Comparison of ENCODE assay signal across 9 mouse cellular contexts in the genomic region with DNA sequence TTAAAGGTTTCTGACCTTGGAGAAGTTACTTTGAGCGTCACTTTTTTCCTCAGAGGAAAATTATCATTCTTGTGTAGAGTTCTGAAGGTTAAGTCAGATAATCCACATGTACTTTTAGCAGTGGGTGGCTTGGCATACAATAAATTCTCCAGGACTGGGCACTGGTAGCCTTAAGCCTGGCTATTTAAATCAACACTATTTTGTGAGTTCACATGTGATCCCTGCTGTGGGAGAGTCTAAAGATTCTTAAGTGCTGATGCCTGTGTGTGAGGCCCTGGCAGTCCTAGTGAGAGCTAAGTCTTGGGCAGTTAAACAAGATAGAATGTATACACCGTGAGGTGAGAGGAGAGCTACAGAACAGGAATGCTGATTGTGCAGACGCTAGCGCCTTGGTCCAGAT. TPM values are rescaled to one million over a fixed set of nuclear protein-coding genes. Genes with fewer than 3 reads are reported as not detected.
DNase-seq lines count a peak whose midpoint lies in the region; ATAC-seq lines count a peak whose summit lies in the region.
"Had no signal": no experiment of that assay in that cellular context is flagged by ENCODE, and none has a peak within 500 bp of the region (broad histone marks: within the 10 kb centered on the region; RNA-seq: fewer than 3 reads in every experiment).

No protein-coding gene starts in this region.

- ATAC-seq in kidney, embryonic 14.5 days (ENCODE audit: low FRiP score, low TSS enrichment) = no peak
- ATAC-seq in hindbrain, embryonic 13.5 days (ENCODE audit: low FRiP score) = no peak
- ATAC-seq in midbrain, embryonic 14.5 days (ENCODE audit: low FRiP score, low TSS enrichment) = no peak

- WGBS in kidney, embryonic 14.5 days = 32% methylated on average over 4 of the region's 4 CpGs
- WGBS in hindbrain, embryonic 13.5 days = 54% methylated on average over 4 of the region's 4 CpGs
- 38% methylated on average over 4 of the region's 4 CpGs for WGBS in midbrain, embryonic 14.5 days

- no peaks in the 10 kb centered on the region for H3K36me3 ChIP-seq in kidney, embryonic 14.5 days (ENCODE audit: control insufficient read depth, insufficient read depth, low read length)
- no peaks in the 10 kb centered on the region for H3K36me3 ChIP-seq in hindbrain, embryonic 13.5 days
- H3K36me3 ChIP-seq in midbrain, embryonic 14.5 days (ENCODE audit: control insufficient read depth, insufficient read depth, low read length) = no peaks in the 10 kb centered on the region

- H3K4me1 ChIP-seq in kidney, embryonic 14.5 days (ENCODE audit: control insufficient read depth, insufficient read depth, low read length) = peaks cover 21% of the 10 kb centered on the region
- peaks cover 9% of the 10 kb centered on the region for H3K4me1 ChIP-seq in brown adipose tissue, adult 24 weeks (ENCODE audit: control insufficient read depth, insufficient read depth, insufficient read length, low read length)
- peaks cover 38% of the 10 kb centered on the region for H3K4me1 ChIP-seq in hindbrain, embryonic 13.5 days (replicated peaks)
- H3K4me1 ChIP-seq in midbrain, embryonic 14.5 days (ENCODE audit: control insufficient read depth, insufficient read depth, low read length) = peaks cover 23% of the 10 kb centered on the region

- DNase-seq in kidney, postnatal 10 days = no peak
- peak; percentile 8 for DNase-seq in midbrain, embryonic 14.5 days
- DNase-seq in retina, postnatal 1 day = no peak
- no peak for DNase-seq in right cerebral cortex, postnatal 14 days
- DNase-seq in cerebellum, adult 8-10 months = no peak
- DNase-seq: thymus, postnatal 14 days had no signal

- H3K27me3 ChIP-seq in kidney, embryonic 14.5 days (ENCODE audit: control insufficient read depth, insufficient read depth, low read length) = no peaks in the 10 kb centered on the region
- H3K27me3 ChIP-seq in hindbrain, embryonic 13.5 days = no peaks in the 10 kb centered on the region
- no peaks in the 10 kb centered on the region for H3K27me3 ChIP-seq in midbrain, embryonic 14.5 days (ENCODE audit: control insufficient read depth, insufficient read depth, low read length)

- peak overlapping the region; percentile 83 for H3K4me2 ChIP-seq in kidney, embryonic 14.5 days (replicated peaks; ENCODE audit: low read depth, low read length)
- H3K4me2 ChIP-seq in hindbrain, embryonic 13.5 days = peak overlapping the region; percentile 74
- peak overlapping the region; percentile 68 for H3K4me2 ChIP-seq in midbrain, embryonic 14.5 days (ENCODE audit: low read length)

- no peak overlapping the region for H3K27ac ChIP-seq in kidney, embryonic 14.5 days (ENCODE audit: low read depth, low read length)
- H3K27ac ChIP-seq in brown adipose tissue, adult 24 weeks (replicated peaks; ENCODE audit: low read depth, low read length) = peak overlapping the region; percentile 19; the same call in 1 of the 2 replicates
- no peak overlapping the region for H3K27ac ChIP-seq in hindbrain, embryonic 13.5 days
- H3K27ac ChIP-seq in midbrain, embryonic 14.5 days (replicated peaks; ENCODE audit: low read depth, low read length) = no peak overlapping the region

- no peaks in the 10 kb centered on the region for H3K9me3 ChIP-seq in kidney, embryonic 14.5 days (ENCODE audit: control insufficient read depth, low read length)
- H3K9me3 ChIP-seq in hindbrain, embryonic 13.5 days = no peaks in the 10 kb centered on the region
- no peaks in the 10 kb centered on the region for H3K9me3 ChIP-seq in midbrain, embryonic 14.5 days (ENCODE audit: control insufficient read depth, low read length)

- peak overlapping the region; percentile 97; the same call in 1 of the 2 replicates for H3K9ac ChIP-seq in kidney, embryonic 14.5 days (ENCODE audit: low read depth, low read length)
- peak overlapping the region; percentile 100 for H3K9ac ChIP-seq in hindbrain, embryonic 13.5 days
- H3K9ac ChIP-seq in midbrain, embryonic 14.5 days (replicated peaks; ENCODE audit: low read length) = peak overlapping the region; percentile 98

- H3K4me3 ChIP-seq in kidney, embryonic 14.5 days (ENCODE audit: low read length) = peak overlapping the region; percentile 96
- peak overlapping the region; percentile 95 for H3K4me3 ChIP-seq in brown adipose tissue, adult 24 weeks (ENCODE audit: insufficient read depth, low read depth, low read length)
- H3K4me3 ChIP-seq in hindbrain, embryonic 13.5 days = peak overlapping the region; percentile 93
- peak overlapping the region; percentile 100 for H3K4me3 ChIP-seq in midbrain, embryonic 14.5 days (replicated peaks; ENCODE audit: low read depth, low read length)

RNA-seq across cellular contexts. Expression of a gene that starts 1.9 kb away (rescaled TPM):
- 18.4 and 25.3 TPM in 2 replicates for polyA plus RNA-seq in kidney, embryonic 14.5 days (2014; fragmentation: Nextera tagmentation; extraction: Ambion mirVana)
- polyA plus RNA-seq in brown adipose tissue, adult 24 weeks (2012; ENCODE audit: insufficient read depth, insufficient read length, missing spikeins) = 31.7 and 64.1 TPM in 2 replicates
- 15.7 and 17.4 TPM in 2 replicates for polyA plus RNA-seq in hindbrain, embryonic 13.5 days (2015; fragmentation: Nextera tagmentation; extraction: Ambion mirVana)
- 20.2 and 25.9 TPM in 2 replicates for polyA plus RNA-seq in midbrain, embryonic 14.5 days (2014; fragmentation: Nextera tagmentation; extraction: Ambion mirVana)

RNA-seq across cellular contexts. Expression of a gene that starts 47.8 kb away (rescaled TPM):
- 7.8 and 8.9 TPM in 2 replicates for polyA plus RNA-seq in kidney, embryonic 14.5 days (2014; fragmentation: Nextera tagmentation; extraction: Ambion mirVana)
- 1.4 TPM in 2 replicates for polyA plus RNA-seq in brown adipose tissue, adult 24 weeks (2012; ENCODE audit: insufficient read depth, insufficient read length, missing spikeins)
- 7.0 and 9.8 TPM in 2 replicates for polyA plus RNA-seq in hindbrain, embryonic 13.5 days (2015; fragmentation: Nextera tagmentation; extraction: Ambion mirVana)
- 1.6 and 5.3 TPM in 2 replicates for polyA plus RNA-seq in midbrain, embryonic 14.5 days (2014; fragmentation: Nextera tagmentation; extraction: Ambion mirVana)

RNA-seq across cellular contexts. Expression of a gene that starts 58.5 kb away (rescaled TPM):
- polyA plus RNA-seq in kidney, embryonic 14.5 days (2014; fragmentation: Nextera tagmentation; extraction: Ambion mirVana) = not detected in 2 replicates
- polyA plus RNA-seq in brown adipose tissue, adult 24 weeks (2012; ENCODE audit: insufficient read depth, insufficient read length, missing spikeins) = not detected in 2 replicates
- not detected in 2 replicates for polyA plus RNA-seq in hindbrain, embryonic 13.5 days (2015; fragmentation: Nextera tagmentation; extraction: Ambion mirVana)
- not detected in 2 replicates for polyA plus RNA-seq in midbrain, embryonic 14.5 days (2014; fragmentation: Nextera tagmentation; extraction: Ambion mirVana)
